Mouse (Mus musculus) embryonic facial prominence, embryonic 14.5 days (tissue): ENCODE results near the gene Zfp366. TPM values are rescaled to one million over a fixed set of nuclear protein-coding genes. Genes with fewer than 3 reads are reported as not detected.

Experiments
- ATAC-seq: fragments of 200-750 bp; cut with Nextera tagmentation; 2 replicates; pipeline ENCODE4 v1.8.0; 2017; ENCODE audit warnings: low read depth, moderate number of reproducible peaks, moderate TSS enrichment
- DNase-seq: peaks from one replicate; pipeline ENCODE4 v3.0.0-alpha.2; 2015; ENCODE audit warnings: low spot score
- H3K27ac ChIP-seq: fragments of 300-500 bp; sonication (generic); replicated peaks from 2 replicates; pipeline ENCODE4 v1.5.1; 2014; ENCODE audit warnings: low read depth, mild to moderate bottlenecking, low read length, moderate library complexity
- H3K27me3 ChIP-seq: fragments of 300-500 bp; sonication (generic); replicated peaks from 2 replicates; pipeline ENCODE4 v1.6.1; 2014; ENCODE audit warnings: low read length; ENCODE audit not compliant: control insufficient read depth, insufficient read depth
- H3K36me3 ChIP-seq: fragments of 300-500 bp; sonication (generic); 2 replicates; pipeline ENCODE4 v1.6.1; 2014; ENCODE audit warnings: low read length, mixed read lengths; ENCODE audit not compliant: control insufficient read depth, insufficient read depth
- H3K4me1 ChIP-seq: fragments of 300-500 bp; sonication (generic); 2 replicates; pipeline ENCODE4 v1.6.1; 2014; ENCODE audit warnings: antibody characterized with exemption, low read length; ENCODE audit not compliant: control insufficient read depth, insufficient read depth
- H3K4me2 ChIP-seq: fragments of 300-500 bp; sonication (generic); 2 replicates; pipeline ENCODE4 v1.6.1; 2014; ENCODE audit warnings: low read depth, mild to moderate bottlenecking, low read length, moderate library complexity, mixed read lengths
- H3K4me3 ChIP-seq: fragments of 300-500 bp; sonication (generic); 2 replicates; pipeline ENCODE4 v1.5.1; 2014; ENCODE audit warnings: low read depth, mild to moderate bottlenecking, low read length
- H3K9ac ChIP-seq: fragments of 300-500 bp; sonication (generic); 2 replicates; pipeline ENCODE4 v1.6.1; 2014; ENCODE audit warnings: low read depth, mild to moderate bottlenecking, low read length, moderate library complexity, mixed read lengths
- H3K9me3 ChIP-seq: fragments of 300-500 bp; sonication (generic); 2 replicates; pipeline ENCODE4 v1.6.1; 2016; ENCODE audit warnings: low read length; ENCODE audit not compliant: control insufficient read depth
- WGBS: fragments of 180-500 bp; shearing (Covaris S2); extraction: QIAGEN DNeasy Blood & Tissue Kit; methylation state at CpG from one replicate; pipeline ENCODE4 v1.1.7; 2014; 5-methylcytosine and 5-hydroxymethylcytosine counted together
- polyA plus RNA-seq: library from polyadenylated mRNA; unstranded; fragments of >200 nt; fragmentation: Nextera tagmentation; extraction: Ambion mirVana; gene quantifications from 2 replicates; pipeline ENCODE4 v1.2.1, GENCODE M21; 2014

Gene Zfp366
- polyA plus RNA-seq, 1 experiment from 2014 or later = 0.99 TPM

- H3K4me2 ChIP-seq = no peak overlapping the region
- H3K27me3 ChIP-seq = no peaks in the 10 kb centered on the region
- 51% methylated on average over 10 of the region's 10 CpGs for WGBS
- no peaks in the 10 kb centered on the region for H3K36me3 ChIP-seq
- peak; percentile 66 for DNase-seq
- no peak overlapping the region for H3K9ac ChIP-seq
- H3K4me1 ChIP-seq = no peaks in the 10 kb centered on the region
- ATAC-seq = peak; percentile 41; the same call in 1 of the 2 replicates
- no peaks in the 10 kb centered on the region for H3K9me3 ChIP-seq
- H3K27ac ChIP-seq = peak overlapping the region; percentile 21; the same call in 1 of the 2 replicates
- no peak overlapping the region for H3K4me3 ChIP-seq
Measured at GRCm38 (mm10) chr13:99225374-99226240, 41.0 kb downstream of the Zfp366 start.

- H3K27ac ChIP-seq = no peak overlapping the region
- H3K36me3 ChIP-seq = no peaks in the 10 kb centered on the region
- 77% methylated on average over 3 of the region's 3 CpGs for WGBS
- H3K4me2 ChIP-seq = no peak overlapping the region
- ATAC-seq = no peak
- H3K4me3 ChIP-seq = no peak overlapping the region
- no peak for DNase-seq
- no peaks in the 10 kb centered on the region for H3K4me1 ChIP-seq
- no peaks in the 10 kb centered on the region for H3K9me3 ChIP-seq
- H3K27me3 ChIP-seq = no peaks in the 10 kb centered on the region
- H3K9ac ChIP-seq = no peak overlapping the region
Measured at GRCm38 (mm10) chr13:99226809-99227208, 42.2 kb downstream of the Zfp366 start.

- Histone ChIP-seq H3K4me3 (no peak overlapping the region), H3K27ac (no peak overlapping the region; the same call in 1 of the 2 replicates), H3K27me3 (no peaks in the 10 kb centered on the region), H3K36me3 (no peaks in the 10 kb centered on the region), H3K4me2 (no peak overlapping the region), H3K9ac (no peak overlapping the region), H3K9me3 (no peaks in the 10 kb centered on the region), H3K4me1 (no peaks in the 10 kb centered on the region)
- no peak for DNase-seq
- 86% methylated on average over 16 of the region's 16 CpGs for WGBS
- ATAC-seq = no peak
Measured at GRCm38 (mm10) chr13:99227456-99228250, 43.0 kb downstream of the Zfp366 start.

GRCm38 (mm10) chr13:99228821-99229570 lies 44.4 kb downstream of the Zfp366 start:
- Histone ChIP-seq H3K27me3 (no peaks in the 10 kb centered on the region), H3K36me3 (no peaks in the 10 kb centered on the region), H3K27ac (no peak overlapping the region), H3K4me2 (no peak overlapping the region), H3K9me3 (no peaks in the 10 kb centered on the region), H3K4me3 (no peak overlapping the region), H3K4me1 (no peaks in the 10 kb centered on the region), H3K9ac (no peak overlapping the region)
- WGBS = 93% methylated on average over 35 of the region's 35 CpGs
- DNase-seq (no peak), ATAC-seq (no peak)

- Histone ChIP-seq H3K9ac (no peak overlapping the region), H3K27me3 (no peaks in the 10 kb centered on the region), H3K36me3 (no peaks in the 10 kb centered on the region), H3K9me3 (no peaks in the 10 kb centered on the region), H3K4me3 (no peak overlapping the region), H3K4me1 (no peaks in the 10 kb centered on the region), H3K4me2 (no peak overlapping the region), H3K27ac (no peak overlapping the region)
- ATAC-seq (no peak), DNase-seq (no peak)
- 65% methylated on average over 9 of the region's 9 CpGs for WGBS
Measured at GRCm38 (mm10) chr13:99229641-99230494, 45.2 kb downstream of the Zfp366 start.

- no peaks in the 10 kb centered on the region for H3K27me3 ChIP-seq
- no peak for ATAC-seq
- H3K36me3 ChIP-seq = no peaks in the 10 kb centered on the region
- H3K9ac ChIP-seq = no peak overlapping the region
- H3K9me3 ChIP-seq = no peaks in the 10 kb centered on the region
- no peak overlapping the region for H3K4me3 ChIP-seq
- no peak overlapping the region for H3K27ac ChIP-seq
- no peak for DNase-seq
- no peaks in the 10 kb centered on the region for H3K4me1 ChIP-seq
- H3K4me2 ChIP-seq = no peak overlapping the region
- WGBS = 33% methylated on average over 3 of the region's 3 CpGs
Measured at GRCm38 (mm10) chr13:99230495-99230868, 45.9 kb downstream of the Zfp366 start.

GRCm38 (mm10) chr13:99233333-99233732 lies 48.7 kb downstream of the Zfp366 start:
- no peaks in the 10 kb centered on the region for H3K36me3 ChIP-seq
- DNase-seq (peak; percentile 72), ATAC-seq (peak; percentile 47; the same call in 1 of the 2 replicates)
- no peak overlapping the region for H3K9ac ChIP-seq
- no peak overlapping the region for H3K4me3 ChIP-seq
- peaks cover under 1% of the 10 kb centered on the region for H3K4me1 ChIP-seq
- 0 out of 2 replicates have a peak overlapping the region, but pooled peaks have one; percentile 22 for H3K27ac ChIP-seq
- H3K27me3 ChIP-seq = no peaks in the 10 kb centered on the region
- H3K9me3 ChIP-seq = no peaks in the 10 kb centered on the region
- WGBS = 38% methylated on average over 3 of the region's 3 CpGs
- no peak overlapping the region for H3K4me2 ChIP-seq
